Mouse (Mus musculus) olfactory bulb, adult 2 months (tissue): ENCODE measurements at regions not wholly inside any gene's neighbourhood (a gene's known extent, or its start where the extent isn't known, plus 50 kb on each side); places are given as distances from the start of the nearest gene placed in this dataset.

ENCODE experiments used
- CTCF ChIP-seq: fragments of 200-500 bp; IDR thresholded peaks from 2 replicates; pipeline ENCODE4 v1.5.1; 2012; ENCODE audit warnings: low read depth, mild to moderate bottlenecking, low read length, moderate library complexity; ENCODE audit not compliant: insufficient read depth
- POLR2A ChIP-seq: fragments of 200-500 bp; IDR thresholded peaks from 2 replicates; pipeline ENCODE4 v1.6.1; 2012; ENCODE audit warnings: mild to moderate bottlenecking, low read depth, low read length, moderate library complexity; ENCODE audit not compliant: insufficient read depth

- TF ChIP-seq CTCF (no peak), POLR2A (no peak)
Observed at GRCm38 (mm10) chr9:67708246-67708960, 50.8 kb upstream of the C2cd4b start.
